Mouse (Mus musculus): ENCODE results near the gene Htr1a.
A peak's percentile ranks its signal among the peaks of the same experiment; 100 is the strongest.

Htr1a gene

DNA sequence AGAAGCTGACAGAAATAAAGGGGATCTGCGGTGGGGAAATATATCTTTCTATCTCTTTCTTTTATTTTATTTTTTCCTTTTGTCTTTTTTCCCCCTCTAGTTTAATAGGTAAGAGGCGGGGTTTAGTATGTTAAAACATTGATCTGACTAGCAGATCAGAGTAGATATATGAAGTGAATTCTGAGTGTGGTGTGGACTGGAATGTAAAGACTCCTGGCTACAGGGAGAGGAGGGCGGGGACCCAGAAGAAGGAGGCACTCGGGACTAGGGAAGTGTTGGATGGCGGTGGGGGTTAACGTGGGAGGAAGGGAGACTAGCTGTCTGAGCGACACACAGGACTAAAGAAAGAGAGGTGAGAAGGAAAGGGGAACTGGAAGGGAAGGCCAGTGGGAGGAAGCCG, at the start of gene Htr1a:
Gene Htr1a, plus strand, starts transcription at position 301 of the 400 bp plus-strand sequence.
- DNase-seq = no peak

DNA sequence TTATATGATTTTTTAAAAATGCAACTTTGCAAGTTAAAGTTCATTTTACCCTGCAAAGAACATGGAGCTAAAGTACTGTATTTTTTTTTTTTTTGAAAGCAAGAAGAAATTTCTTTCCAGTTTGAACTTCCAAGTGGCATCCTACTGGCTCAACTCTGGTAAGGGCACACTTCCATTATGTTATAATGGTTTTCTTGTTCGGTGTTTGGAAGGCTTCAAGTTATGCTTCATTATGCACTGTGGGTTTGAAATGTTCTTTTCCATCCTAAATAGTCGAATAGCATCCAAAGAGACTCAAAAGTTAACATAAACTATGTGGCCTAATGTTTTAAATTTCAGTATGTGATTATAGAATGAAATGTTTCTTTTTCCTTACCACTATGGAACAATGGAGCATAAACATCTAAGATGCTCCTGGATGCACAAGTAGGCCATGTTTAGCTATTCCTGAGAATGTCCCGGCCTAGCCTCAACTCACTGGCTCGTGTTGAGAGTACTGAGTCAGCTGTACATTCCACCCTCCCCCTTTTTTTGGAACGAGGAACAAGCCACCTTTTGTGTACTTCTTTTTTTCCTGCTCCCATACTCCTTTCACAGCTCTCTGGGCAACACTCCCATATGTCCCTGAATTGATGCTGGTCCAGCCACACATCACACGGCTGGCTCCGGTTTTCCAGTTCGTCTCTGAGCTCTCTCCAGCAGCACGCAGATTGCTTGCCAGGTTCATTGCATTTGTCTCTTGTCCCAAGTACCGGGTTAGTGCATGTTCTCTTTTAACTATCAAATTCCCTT, 31.7 kb upstream of the Htr1a start:
- DNase-seq = peak; percentile 4 to 5

DNA sequence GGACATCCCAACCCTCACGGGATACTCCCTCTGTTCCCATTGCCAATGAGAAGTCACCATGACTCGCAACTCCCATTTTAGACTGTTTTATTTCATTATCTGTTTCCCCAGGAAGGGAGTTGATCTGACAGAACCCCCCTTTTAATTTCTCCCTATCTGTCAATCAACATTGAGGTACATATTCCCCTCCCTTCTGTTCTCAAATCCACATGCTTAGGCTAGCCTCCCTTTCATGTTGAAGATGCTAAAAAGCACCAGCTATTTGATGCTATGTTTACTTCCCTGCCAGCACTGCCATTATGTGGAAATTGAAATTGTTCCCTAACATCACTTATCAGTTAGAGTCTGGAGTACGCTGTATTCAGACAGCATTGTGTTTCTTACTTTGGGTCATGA, 31.1 kb upstream of the Htr1a start:
- no peak for DNase-seq

DNA sequence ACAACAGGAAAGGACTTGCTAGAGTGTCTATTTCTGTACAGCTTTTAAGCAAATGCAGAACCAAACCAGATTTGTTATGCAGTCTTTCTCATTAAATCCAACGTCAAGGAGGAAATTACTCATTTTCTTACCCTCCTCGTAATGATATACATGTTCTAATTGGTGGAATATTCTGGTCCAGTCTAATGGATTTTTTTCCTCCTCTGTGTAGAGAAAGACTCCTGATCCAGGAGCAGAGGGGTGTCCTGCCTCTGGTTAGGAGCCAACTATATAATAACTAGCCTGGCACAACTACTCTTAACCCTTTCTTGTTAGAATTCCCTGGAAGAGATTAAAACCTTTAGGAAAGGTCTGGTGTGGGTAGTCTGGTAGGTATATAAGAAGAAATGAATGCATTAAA, 10.3 kb upstream of the Htr1a start:
- DNase-seq = no peak

DNA sequence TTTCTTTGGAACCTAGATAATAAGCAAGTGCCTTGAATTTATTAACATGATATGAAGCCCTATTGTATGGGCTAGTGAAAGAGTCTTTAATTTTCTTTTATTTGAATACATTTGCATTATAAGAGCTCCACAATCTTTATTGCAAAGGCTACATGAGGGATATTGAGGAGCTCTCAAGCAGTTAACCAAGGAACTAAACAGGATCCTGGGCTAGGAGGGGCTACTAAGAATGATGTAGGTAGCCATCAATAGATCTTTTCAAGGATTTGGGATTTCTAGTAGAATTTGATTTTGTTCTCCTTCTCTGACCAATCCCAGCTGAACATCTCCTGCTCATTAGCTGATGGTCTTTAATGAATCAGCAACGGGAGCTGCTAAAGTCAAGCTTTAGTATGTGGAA, 9.8 kb upstream of the Htr1a start:
- no peak for DNase-seq

DNA sequence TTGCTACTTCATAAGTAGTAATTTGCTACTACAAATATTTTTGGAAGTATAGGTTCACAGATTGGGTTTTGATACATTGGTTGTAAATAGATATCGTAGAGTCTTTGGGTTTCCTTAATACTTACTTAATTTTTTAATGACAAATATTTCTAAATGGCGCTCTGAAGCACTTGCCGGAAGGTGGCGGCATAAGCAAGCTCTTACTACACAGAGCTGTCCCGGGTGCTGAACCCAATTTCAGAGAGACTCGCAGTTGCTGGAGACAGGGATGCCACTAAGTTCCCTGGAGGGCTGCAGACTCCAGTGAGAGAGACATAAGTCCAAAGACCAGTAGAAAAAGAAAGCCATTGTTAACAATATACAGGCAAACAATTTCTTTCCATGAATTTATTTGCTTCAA, 863 bp upstream of the Htr1a start:
- peak; percentile 23 to 58 for DNase-seq

DNA sequence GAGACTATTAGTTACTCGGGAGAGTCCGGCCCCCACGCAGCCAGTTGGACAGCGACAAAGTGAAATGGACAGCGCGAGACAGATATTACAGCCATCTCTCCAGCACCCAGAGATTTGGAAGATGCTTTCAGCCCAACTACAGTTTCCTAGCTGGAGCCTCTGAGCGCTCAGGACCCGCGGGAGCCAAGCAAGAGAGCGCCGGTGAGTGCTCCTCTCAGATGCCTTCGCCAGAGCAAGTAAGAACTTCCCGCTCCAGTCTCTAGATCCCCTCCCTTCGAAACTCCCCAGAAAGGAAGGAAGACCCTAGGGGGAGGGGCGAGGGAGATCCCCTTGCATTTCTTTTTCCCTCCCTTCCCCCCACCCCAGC, 415 bp downstream of the Htr1a start:
- DNase-seq = no peak

DNA sequence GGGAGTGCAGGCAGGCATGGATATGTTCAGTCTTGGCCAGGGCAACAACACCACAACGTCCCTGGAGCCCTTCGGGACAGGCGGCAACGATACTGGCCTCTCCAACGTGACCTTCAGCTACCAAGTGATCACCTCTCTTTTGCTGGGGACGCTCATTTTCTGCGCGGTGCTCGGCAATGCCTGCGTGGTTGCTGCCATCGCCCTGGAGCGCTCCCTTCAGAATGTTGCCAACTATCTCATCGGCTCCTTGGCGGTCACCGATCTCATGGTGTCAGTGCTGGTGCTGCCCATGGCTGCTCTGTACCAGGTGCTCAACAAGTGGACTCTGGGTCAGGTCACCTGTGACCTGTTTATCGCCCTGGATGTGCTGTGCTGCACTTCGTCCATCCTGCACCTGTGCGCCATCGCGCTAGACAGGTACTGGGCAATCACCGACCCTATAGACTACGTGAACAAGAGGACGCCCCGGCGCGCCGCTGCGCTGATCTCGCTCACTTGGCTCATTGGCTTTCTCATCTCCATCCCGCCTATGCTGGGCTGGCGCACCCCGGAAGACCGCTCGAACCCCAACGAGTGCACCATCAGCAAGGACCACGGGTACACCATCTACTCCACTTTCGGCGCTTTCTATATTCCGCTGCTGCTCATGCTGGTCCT, 927 bp downstream of the Htr1a start:
- peak; percentile 14 to 19 for DNase-seq

DNA sequence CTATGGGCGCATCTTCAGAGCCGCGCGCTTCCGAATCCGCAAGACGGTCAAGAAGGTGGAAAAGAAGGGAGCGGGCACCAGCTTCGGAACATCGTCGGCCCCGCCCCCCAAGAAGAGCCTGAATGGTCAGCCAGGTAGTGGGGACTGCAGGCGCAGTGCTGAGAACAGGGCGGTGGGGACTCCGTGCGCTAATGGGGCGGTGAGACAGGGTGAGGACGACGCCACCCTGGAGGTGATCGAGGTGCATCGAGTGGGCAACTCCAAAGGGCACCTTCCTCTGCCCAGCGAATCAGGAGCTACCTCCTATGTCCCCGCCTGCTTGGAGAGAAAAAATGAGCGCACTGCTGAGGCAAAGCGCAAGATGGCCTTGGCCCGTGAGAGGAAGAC, 1.4 kb downstream of the Htr1a start:
- DNase-seq = peak; percentile 4 to 7

DNA sequence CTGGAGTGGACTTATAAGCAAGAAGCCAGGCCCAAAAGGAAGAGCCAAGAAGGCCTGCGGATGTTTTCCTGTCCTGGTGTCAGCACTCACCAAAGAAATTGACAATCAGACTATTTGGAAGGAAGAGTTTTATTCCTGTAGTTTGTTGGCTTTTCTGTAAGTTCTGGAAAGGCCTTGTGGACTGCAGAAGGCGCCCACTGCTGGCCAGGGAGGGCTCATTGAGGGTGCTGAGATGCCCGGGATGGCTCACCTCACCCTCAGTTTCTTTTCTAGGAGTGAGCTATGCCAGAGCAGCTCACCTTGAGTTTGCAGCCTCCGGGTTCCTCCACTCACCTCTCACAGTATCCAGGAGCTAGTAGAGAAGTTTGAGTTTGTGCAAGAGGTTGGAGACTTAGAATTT, 2.8 kb downstream of the Htr1a start:
- no peak for DNase-seq

DNA sequence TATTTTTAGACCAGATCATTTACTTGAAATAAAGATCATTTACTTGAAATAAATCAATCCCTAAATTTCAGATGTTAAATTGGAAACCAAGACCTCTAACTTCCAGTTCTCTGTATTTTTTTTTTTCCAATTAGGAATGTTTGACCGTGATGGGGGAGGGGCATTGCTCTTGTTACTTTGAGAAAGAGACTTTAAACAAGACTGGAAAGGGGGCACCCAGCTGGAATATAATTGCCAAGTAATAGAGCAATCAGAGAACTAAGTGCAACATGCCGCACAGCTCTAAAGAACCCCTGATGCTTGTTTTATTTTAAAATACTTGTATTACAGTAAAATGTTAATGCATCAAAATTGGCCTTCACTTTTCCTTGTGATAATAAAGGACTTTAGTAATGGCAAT, 4.3 kb downstream of the Htr1a start:
- no peak for DNase-seq

DNA sequence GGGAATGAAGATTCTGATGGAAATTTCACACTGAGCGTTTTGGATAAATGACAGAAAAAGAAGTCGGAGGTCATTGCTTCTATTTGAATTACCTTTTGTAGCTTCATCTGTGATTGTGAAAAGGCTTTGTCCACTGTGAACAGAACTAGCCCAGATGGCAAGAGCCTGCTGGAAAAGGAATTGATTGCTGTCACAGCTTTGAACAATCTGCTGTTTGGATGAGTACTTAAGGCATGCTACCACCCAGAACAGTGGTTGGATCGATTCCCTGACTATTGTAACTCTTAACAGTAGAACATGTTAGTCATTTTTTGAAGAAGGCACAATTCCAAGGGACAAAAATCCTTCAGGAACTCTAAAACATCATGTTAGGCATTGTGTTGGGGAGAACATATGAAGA, 8.1 kb downstream of the Htr1a start:
- DNase-seq = no peak

Data from cerebellum, postnatal 25 days (tissue).